8 mouse cellular contexts compared by ENCODE assay signal in genomic region chr6:85513531-85513910, GRCm38 (mm10). TPM values are rescaled to one million over a fixed set of nuclear protein-coding genes. Genes with fewer than 3 reads are reported as not detected.
DNase-seq lines count a peak whose midpoint lies in the region; TF ChIP-seq lines count a peak whose summit lies in the region.

Gene Egr4 (minus strand): TSS chr6:85513589.

- H3K4me3 ChIP-seq in thymus, adult 2 months (ENCODE audit: control insufficient read depth, insufficient read depth, low read length), result peak within 1 kb of the TSS; percentile 19

- peaks cover 13% of the 10 kb centered on the region for H3K27me3 ChIP-seq in thymus, adult 2 months (ENCODE audit: control insufficient read depth, insufficient read depth, low read length)

- 1% methylated on average over 38 of the region's 38 CpGs for WGBS in thymus, adult 2 months

- peak; percentile 22 for DNase-seq in thymus, adult 2 months
- no peak for DNase-seq in thymus, adult 18-20 months
- peak; percentile 86 to 91 for DNase-seq in cerebellum, postnatal 14 days
- peak; percentile 91 to 93 for DNase-seq in frontal cortex, postnatal 36 days (ENCODE audit: low spot score in 2 of 2)
- DNase-seq in layer of hippocampus, postnatal 14 days (ENCODE audit: low spot score in 2 of 2), result peak; percentile 80 to 92
- DNase-seq in lung, postnatal 36 days, result peak; percentile 1
- DNase-seq in right cerebral cortex, postnatal 10 days (ENCODE audit: low spot score in 2 of 2), result peak; percentile 95 to 96
- DNase-seq in spleen, postnatal 14 days (ENCODE audit: low spot score in 2 of 2), result no peak

- H3K36me3 ChIP-seq in thymus, adult 2 months (ENCODE audit: control insufficient read depth, insufficient read depth, low read length), result no peaks in the 10 kb centered on the region

- H3K4me1 ChIP-seq in thymus, adult 2 months (replicated peaks; ENCODE audit: control insufficient read depth, insufficient read depth, low read length), result peaks cover 8% of the 10 kb centered on the region; the same call in 1 of the 2 replicates

- no peak within 1 kb of the TSS for H3K27ac ChIP-seq in thymus, adult 2 months (ENCODE audit: control insufficient read depth, insufficient read depth, low read length)

- no peak for TF ChIP-seq CTCF in thymus, adult 2 months (IDR thresholded peaks at IDR 0.05; ENCODE audit: borderline replicate concordance, control insufficient read depth, extremely low read depth, insufficient read depth, low read length, poor library complexity)

- TF ChIP-seq POLR2A in thymus, adult 2 months (IDR thresholded peaks at IDR 0.05; ENCODE audit: control insufficient read depth, extremely low read depth, insufficient read depth, low read length, poor library complexity), result no peak

RNA-seq across cellular contexts. Expression of gene Egr4, which starts in this region (rescaled TPM):
- 0.12 and 0.19 TPM in 2 replicates for polyA plus RNA-seq in thymus, adult 2 months (2012; rRNA removed)
- 10 to 100 TPM; 26.5 to 32.0 TPM for total RNA-seq in layer of hippocampus, postnatal 14 days (2021)

Comparison
In these comparisons a context has a peak if more than half of its experiments do, and no peak if none do; other contexts are left out.
1. Peak in DNase-seq and H3K4me3 ChIP-seq in thymus, adult 2 months; RNA of the gene not detected or under 1 TPM.
2. DNase-seq: peak in cerebellum, postnatal 14 days (2 of 2), frontal cortex, postnatal 36 days (2 of 2), layer of hippocampus, postnatal 14 days (2 of 2), lung, postnatal 36 days (single experiment) and right cerebral cortex, postnatal 10 days (2 of 2); none in thymus, adult 18-20 months (0 of 2) and spleen, postnatal 14 days (0 of 2).